Mouse (Mus musculus) lung, postnatal 4 days (tissue): ENCODE results near the gene Adra2c.

ENCODE experiments used
- DNase-seq, 2 experiments: peaks; one replicate each; pipeline ENCODE4 v3.0.0; 2021

Adra2c gene

GRCm38 (mm10) chr5:35311738-35312250, 33.7 kb downstream of the Adra2c start:
- no peak for DNase-seq

GRCm38 (mm10) chr5:35313231-35313821, 35.2 kb downstream of the Adra2c start:
- DNase-seq = no peak

- DNase-seq = no peak
Observed at GRCm38 (mm10) chr5:35313826-35314586, 35.9 kb downstream of the Adra2c start.

- DNase-seq = no peak
Observed at GRCm38 (mm10) chr5:35314629-35315028, 36.5 kb downstream of the Adra2c start.

- DNase-seq = no peak
Observed at GRCm38 (mm10) chr5:35315204-35315603, 37.1 kb downstream of the Adra2c start.

GRCm38 (mm10) chr5:35320650-35321049, 42.5 kb downstream of the Adra2c start:
- peak; percentile 49 to 60 for DNase-seq

- no peak for DNase-seq
Observed at GRCm38 (mm10) chr5:35330822-35331221, 52.7 kb downstream of the Adra2c start.
